Mouse (Mus musculus): Measurements from ENCODE around the gene Ccdc126. TPM values are rescaled to one million over a fixed set of nuclear protein-coding genes. Genes with fewer than 3 reads are reported as not detected.
"Not testable (repeated sequence)": the region's sequence is repeated elsewhere in the genome, so short reads cannot be mapped to it uniquely, and the experiment has no call there.

Ccdc126 gene
- total RNA-seq (2015; ENCODE audit: low replicate concordance) (5.0 and 6.1 TPM in 2 replicates), total RNA-seq (2017; ENCODE audit: low replicate concordance) (1.4 and 2.4 TPM in 2 replicates)

DNA sequence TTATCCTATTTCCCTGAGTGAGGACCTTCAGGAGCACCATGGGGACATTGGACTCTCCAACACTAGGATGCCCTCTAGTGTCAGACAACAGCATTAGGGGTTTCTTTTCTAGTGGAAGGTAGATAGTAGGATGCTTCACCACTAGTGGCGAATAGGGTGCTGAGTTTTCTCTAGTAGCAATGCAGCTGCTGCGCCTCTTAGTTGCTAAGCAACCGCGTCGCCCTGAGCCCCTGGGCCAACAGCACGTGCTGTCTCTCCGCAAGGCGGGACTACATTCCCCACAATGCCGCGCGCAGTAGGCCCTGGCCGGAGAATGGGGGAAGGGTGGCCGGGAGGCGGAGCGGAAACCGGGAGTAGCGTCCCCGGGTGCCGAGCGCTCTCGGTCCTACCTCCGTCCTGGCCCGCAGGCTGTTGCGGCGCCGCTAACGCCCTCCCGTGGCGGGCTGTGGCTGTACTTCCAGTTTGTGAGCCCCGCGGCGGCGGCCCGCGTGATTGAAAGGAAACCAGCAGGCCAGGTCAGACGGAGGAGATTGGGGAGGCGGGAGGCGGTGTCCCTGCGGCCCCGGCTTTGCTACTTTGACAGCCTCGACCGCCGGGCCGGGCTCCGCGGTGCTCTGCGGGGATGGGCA, at the start of gene Ccdc126:
Ccdc126 (plus strand) TSS at position 309 of the 629 bp plus-strand sequence.
- ATAC-seq (replicated peaks; ENCODE audit: low FRiP score, poor library complexity, severe bottlenecking) = peak; percentile 91

- ATAC-seq (replicated peaks; ENCODE audit: low FRiP score, poor library complexity, severe bottlenecking) = no peak
These were observed 49.2 kb upstream of the Ccdc126 start for GRCm38 (mm10) chr6:49269923-49270322.

DNA sequence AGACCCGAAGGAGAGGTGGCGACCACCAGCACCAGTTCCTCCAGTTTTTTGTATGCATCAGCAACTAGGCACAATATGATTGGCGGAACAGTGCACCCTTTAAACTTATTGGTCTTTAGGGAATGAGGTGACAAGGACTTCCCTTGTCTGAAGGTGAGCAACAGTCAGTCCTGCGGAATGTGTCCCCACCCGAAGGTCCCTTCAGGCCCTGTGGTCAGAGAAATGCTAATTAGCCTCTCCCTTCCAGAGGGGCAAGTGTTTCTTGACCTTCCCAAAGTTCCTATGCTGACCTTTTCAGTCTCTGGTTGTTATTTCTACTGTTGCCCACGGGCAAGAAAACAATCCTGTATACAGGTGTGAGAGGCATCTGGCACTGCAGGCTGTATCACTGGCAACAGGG, 47.3 kb upstream of the Ccdc126 start:
- ATAC-seq (replicated peaks; ENCODE audit: low FRiP score, poor library complexity, severe bottlenecking) = no peak

DNA sequence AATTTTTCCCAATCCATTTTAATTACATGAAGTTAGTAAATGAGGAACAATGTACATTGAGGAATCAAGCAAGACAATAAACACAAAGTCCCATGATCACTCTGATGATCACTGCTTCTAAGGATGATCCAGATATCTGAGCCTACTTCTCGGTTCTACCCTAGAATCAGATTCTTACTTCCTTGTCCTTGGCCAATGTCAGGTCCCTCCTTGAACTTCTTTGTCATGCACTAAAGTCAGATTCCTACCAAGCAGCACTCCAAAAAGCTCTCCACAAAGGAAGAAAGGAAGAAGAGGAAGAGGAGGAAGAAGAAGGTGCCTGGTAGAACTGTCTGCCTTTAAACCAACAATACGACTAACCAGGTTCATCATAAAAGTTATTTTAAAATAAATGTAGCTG, 46.2 kb upstream of the Ccdc126 start:
- ATAC-seq (replicated peaks; ENCODE audit: low FRiP score, poor library complexity, severe bottlenecking) = no peak

- ATAC-seq (replicated peaks; ENCODE audit: low FRiP score, poor library complexity, severe bottlenecking) = no peak
These were observed 45.1 kb upstream of the Ccdc126 start for GRCm38 (mm10) chr6:49273934-49274333.

- no peak for ATAC-seq (replicated peaks; ENCODE audit: low FRiP score, poor library complexity, severe bottlenecking)
These were observed 44.5 kb upstream of the Ccdc126 start for GRCm38 (mm10) chr6:49274416-49275091.

DNA sequence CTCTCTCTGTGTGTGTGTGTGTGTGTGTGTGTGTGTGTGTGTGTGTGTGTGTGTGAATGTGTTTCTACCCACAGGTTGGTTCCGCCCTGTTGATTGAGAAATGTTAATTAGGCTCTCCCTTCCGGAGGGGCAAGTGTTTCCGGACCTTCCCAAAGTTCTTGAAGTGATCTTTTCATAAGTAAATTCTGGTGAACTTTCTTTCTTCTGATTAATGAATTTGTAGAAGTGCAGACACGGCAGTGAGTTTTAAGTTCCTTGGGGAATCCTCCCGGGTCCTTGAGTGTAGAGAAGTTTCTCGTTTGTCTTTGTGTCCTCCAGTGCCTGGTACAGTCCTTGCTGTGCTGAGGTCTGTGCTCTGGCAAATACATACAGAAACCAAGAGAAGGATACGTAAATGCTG, 43.8 kb upstream of the Ccdc126 start:
- no peak for ATAC-seq (replicated peaks; ENCODE audit: low FRiP score, poor library complexity, severe bottlenecking)

DNA sequence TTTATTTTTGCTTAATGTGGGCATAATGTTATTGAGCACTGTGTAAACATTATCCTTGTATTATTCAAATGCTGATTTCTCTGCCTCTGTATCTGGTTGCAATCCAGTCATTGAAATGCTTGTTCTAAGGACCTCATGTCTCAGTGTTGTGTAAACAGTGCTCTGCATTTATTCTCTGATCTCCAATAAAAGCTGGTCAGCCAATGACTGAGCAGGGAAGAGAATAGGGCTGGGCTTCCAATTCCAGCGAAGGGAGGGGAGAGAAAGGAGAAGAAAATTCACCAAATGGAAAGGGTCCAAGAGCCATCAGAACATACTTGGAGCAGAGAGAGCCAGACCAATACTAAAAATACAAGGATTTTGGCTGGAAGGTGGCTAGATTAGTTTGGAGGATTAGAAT, 38.1 kb upstream of the Ccdc126 start:
- ATAC-seq (replicated peaks; ENCODE audit: low FRiP score, poor library complexity, severe bottlenecking) = no peak

DNA sequence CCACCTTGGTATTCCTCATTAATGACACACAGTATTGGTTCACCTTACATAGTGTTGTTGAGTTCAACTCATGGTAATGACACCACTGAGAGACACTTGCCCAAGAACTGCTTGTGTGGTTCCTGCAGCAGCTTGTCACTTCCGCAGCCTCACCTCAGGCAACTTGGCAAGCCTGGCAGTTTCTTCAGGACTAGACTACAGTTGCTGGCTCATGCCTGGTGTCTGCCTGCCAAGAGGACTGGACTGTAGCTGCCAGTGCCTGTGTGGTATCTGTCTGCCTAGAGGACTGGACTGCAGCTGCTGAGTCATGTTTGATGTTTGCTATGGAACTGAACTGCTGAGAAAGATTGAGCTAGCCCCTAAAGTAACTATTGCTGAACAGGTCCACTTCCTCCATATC, 37.0 kb upstream of the Ccdc126 start:
- no peak for ATAC-seq (replicated peaks; ENCODE audit: low FRiP score, poor library complexity, severe bottlenecking)

DNA sequence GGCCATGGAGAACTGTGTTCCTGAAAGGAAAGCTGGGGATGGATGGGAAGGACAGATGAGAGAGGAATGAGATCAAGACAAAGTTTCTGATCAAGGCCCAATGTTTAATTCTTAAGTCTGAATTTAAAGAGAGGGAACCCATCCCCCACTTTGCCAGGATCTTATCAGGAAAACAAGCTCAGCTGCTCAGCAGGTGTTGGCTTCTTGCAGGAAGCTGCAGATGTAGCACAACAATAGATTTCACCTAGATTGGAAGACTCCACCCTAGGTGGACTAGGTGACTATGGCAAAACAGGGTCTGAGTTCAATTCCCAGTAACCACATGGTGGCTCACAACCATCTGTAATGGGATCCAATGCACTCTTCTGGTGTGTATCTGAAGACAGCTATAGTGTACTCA, 20.8 kb upstream of the Ccdc126 start:
- no peak for ATAC-seq (replicated peaks; ENCODE audit: low FRiP score, poor library complexity, severe bottlenecking)

DNA sequence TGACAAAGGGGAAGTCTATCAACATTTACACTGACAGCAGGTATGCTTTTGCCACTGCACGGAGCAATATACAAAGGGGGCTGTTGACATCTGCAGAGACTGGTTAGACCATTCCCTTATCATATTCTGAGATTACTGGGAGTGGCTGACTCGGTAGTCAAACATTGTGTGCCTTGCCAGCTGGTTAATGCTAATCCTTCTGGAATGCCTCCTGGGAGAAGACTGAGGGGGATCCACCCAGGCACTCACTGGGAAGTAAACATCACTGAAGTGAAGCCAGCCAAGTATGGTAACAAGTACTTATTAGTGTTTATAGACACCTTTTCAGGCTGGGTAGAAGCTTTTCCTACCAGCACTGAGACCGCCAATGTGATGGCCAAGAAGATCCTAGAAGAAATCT, 4.3 kb upstream of the Ccdc126 start:
- ATAC-seq (replicated peaks; ENCODE audit: low FRiP score, poor library complexity, severe bottlenecking) = not testable (repeated sequence)

DNA sequence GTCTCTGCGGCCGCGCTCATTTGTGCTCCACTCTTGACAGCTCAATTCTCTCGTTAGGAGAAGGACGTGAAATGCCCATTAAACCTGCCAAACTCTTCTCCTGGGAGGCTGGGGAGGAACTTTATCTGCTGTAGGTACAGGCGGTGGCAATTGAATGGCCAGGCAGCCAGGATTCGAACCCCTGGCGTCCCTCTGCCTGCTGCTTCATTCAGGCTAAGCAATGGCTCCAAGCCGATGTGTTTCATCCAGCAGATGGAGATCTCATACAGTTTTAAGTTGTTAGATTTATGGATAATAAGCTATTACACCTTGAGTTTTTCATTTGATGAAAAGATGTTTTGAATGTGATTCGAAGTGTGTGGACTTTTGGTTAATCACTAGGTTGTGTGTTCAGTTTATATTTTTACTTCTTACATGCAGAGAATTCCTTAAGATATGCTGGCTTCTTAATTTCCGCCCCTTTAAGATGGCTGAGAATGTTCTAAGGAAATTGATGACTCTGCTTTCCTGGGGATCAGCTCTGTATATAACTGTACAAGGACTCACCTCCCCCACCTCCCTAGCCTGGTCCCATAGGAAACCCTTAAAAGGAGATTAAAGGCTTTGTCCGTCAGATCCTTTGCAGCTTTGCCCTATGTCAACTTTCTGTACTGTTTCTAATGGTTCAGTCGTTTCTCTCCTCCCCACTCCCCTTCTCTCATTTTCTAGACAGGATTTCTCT, 681 bp downstream of the Ccdc126 start:
- no peak for ATAC-seq (replicated peaks; ENCODE audit: low FRiP score, poor library complexity, severe bottlenecking)

GRCm38 (mm10) chr6:49321341-49321740, 2.3 kb downstream of the Ccdc126 start:
- no peak for ATAC-seq (replicated peaks; ENCODE audit: low FRiP score, poor library complexity, severe bottlenecking)

DNA sequence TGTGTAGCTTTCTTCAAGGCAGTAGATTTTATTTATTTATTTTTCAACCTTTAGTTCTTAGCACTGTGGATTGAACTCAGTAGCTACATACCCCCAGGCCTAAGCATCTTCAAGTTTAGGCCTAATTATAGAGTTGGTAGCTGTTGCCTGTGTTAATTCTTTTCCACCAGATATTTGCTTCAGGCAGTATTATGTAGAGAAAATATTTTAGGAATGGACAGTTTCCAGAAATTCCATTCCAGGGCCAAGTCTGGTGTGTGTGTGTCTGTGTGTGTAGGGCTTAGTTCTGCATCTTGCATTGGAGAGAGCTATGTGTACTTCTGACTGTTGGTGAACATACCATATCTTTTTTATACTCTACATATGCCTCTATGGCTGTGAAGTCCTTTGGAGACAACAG, 3.0 kb downstream of the Ccdc126 start:
- no peak for ATAC-seq (replicated peaks; ENCODE audit: low FRiP score, poor library complexity, severe bottlenecking)

- ATAC-seq (replicated peaks; ENCODE audit: low FRiP score, poor library complexity, severe bottlenecking) = no peak
These were observed 3.9 kb downstream of the Ccdc126 start for GRCm38 (mm10) chr6:49322986-49323385.

GRCm38 (mm10) chr6:49324528-49324927, 5.5 kb downstream of the Ccdc126 start:
- no peak for ATAC-seq (replicated peaks; ENCODE audit: low FRiP score, poor library complexity, severe bottlenecking)

- no peak for ATAC-seq (replicated peaks; ENCODE audit: low FRiP score, poor library complexity, severe bottlenecking)
These were observed 6.2 kb downstream of the Ccdc126 start for GRCm38 (mm10) chr6:49325294-49325693.

DNA sequence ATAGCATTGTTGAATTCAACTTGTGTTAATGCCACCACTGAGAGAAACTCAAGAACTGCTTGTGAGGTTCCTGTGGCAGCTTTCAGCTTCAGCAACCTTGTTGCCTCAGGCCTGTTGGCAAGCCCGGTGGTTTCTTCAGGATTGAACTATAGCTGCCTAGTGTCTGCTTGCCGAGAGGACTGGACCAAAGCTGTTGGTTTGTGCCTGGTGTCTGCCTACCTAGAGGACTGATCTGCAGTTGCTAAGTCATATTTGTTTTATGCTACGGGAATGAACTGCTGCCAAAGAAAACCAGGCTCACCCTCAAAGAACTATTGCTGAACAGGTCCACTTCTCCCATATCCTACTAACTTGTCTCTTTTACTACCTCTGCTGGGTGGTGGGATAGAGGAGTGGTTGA, 7.8 kb downstream of the Ccdc126 start:
- ATAC-seq (replicated peaks; ENCODE audit: low FRiP score, poor library complexity, severe bottlenecking) = no peak

- no peak for ATAC-seq (replicated peaks; ENCODE audit: low FRiP score, poor library complexity, severe bottlenecking)
These were observed 12.4 kb downstream of the Ccdc126 start for GRCm38 (mm10) chr6:49331369-49332059.

GRCm38 (mm10) chr6:49332060-49332370, 12.9 kb downstream of the Ccdc126 start:
- no peak for ATAC-seq (replicated peaks; ENCODE audit: low FRiP score, poor library complexity, severe bottlenecking)

DNA sequence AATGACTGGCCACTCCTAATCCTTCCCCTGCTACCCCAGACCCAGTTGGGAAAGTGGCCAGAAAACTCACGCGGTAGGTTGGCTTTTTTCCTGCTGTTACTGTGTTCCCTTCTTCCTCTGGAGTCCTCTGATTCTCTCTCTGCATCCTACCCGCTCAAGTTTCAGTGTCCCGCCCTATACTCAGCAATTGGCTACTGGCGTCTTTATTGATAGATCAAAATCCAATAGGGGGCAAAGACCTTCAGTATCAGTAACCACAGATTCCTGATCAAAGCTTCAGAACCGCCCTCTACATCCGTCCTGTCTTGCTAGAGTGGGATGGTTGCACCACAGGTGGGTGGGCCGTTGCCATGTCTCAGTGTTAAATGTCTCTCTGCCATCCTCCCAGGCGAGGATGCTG, 19.5 kb downstream of the Ccdc126 start:
- no peak for ATAC-seq (replicated peaks; ENCODE audit: low FRiP score, poor library complexity, severe bottlenecking)

Data from erythroid progenitor cell, adult 5-6 weeks (primary cell).